Mouse (Mus musculus) intestine, embryonic 16.5 days (tissue): ENCODE data around the gene Proser3. TPM values are rescaled to one million over a fixed set of nuclear protein-coding genes. Genes with fewer than 3 reads are reported as not detected.

ENCODE experiments used
- ATAC-seq: fragments of 200-750 bp; cut with Nextera tagmentation; 2 replicates; pipeline ENCODE4 v1.8.0; 2017; ENCODE audit warnings: moderate TSS enrichment, moderate library complexity
- H3K27ac ChIP-seq: fragments of 300-500 bp; sonication (generic); 2 replicates; pipeline ENCODE4 v1.5.1; 2014; ENCODE audit warnings: mild to moderate bottlenecking, low read length
- H3K27me3 ChIP-seq: fragments of 300-500 bp; sonication (generic); replicated peaks from 2 replicates; pipeline ENCODE4 v1.6.1; 2014; ENCODE audit warnings: low read length, control low read depth, mixed read lengths; ENCODE audit not compliant: control insufficient read depth, insufficient read depth
- H3K36me3 ChIP-seq: fragments of 300-500 bp; sonication (generic); 2 replicates; pipeline ENCODE4 v1.6.1; 2014; ENCODE audit warnings: low read length, control low read depth; ENCODE audit not compliant: control insufficient read depth, insufficient read depth
- H3K4me1 ChIP-seq: fragments of 300-500 bp; sonication (generic); 2 replicates; pipeline ENCODE4 v1.6.1; 2014; ENCODE audit warnings: low read length, control low read depth, mixed read lengths; ENCODE audit not compliant: control insufficient read depth, insufficient read depth
- H3K4me2 ChIP-seq: fragments of 300-500 bp; sonication (generic); 2 replicates; pipeline ENCODE4 v1.6.1; 2014; ENCODE audit warnings: low read depth, low read length, control low read depth
- H3K4me3 ChIP-seq: fragments of 300-500 bp; sonication (generic); 2 replicates; pipeline ENCODE4 v1.5.1; 2014; ENCODE audit warnings: mild to moderate bottlenecking, low read length
- H3K9ac ChIP-seq: fragments of 300-500 bp; sonication (generic); 2 replicates; pipeline ENCODE4 v1.6.1; 2014; ENCODE audit warnings: low read depth, low read length
- H3K9me3 ChIP-seq: fragments of 300-500 bp; sonication (generic); 2 replicates; pipeline ENCODE4 v1.6.1; 2016; ENCODE audit warnings: low read length, control low read depth; ENCODE audit not compliant: control insufficient read depth
- WGBS: fragments of 180-500 bp; shearing (Covaris S2); extraction: QIAGEN DNeasy Blood & Tissue Kit; methylation state at CpG from one replicate; pipeline ENCODE4 v1.1.7; 2014; 5-methylcytosine and 5-hydroxymethylcytosine counted together
- polyA plus RNA-seq: library from polyadenylated mRNA; unstranded; fragments of >200 nt; fragmentation: Nextera tagmentation; extraction: Ambion mirVana; gene quantifications from 2 replicates; pipeline ENCODE4 v1.2.1, GENCODE M21; 2015

Gene Proser3
- 6.3 and 7.6 TPM in 2 replicates for polyA plus RNA-seq

- peak within 1 kb of the TSS; percentile 82 for H3K9ac ChIP-seq
- peak; percentile 96 for ATAC-seq
- H3K4me2 ChIP-seq: peak within 1 kb of the TSS; percentile 88
- H3K36me3 ChIP-seq: peaks cover 13% of the 10 kb centered on the region
- WGBS: under 1% methylated on average over 44 of the region's 44 CpGs
- peaks cover 9% of the 10 kb centered on the region for H3K4me1 ChIP-seq
- H3K9me3 ChIP-seq: no peaks in the 10 kb centered on the region
- H3K4me3 ChIP-seq: peak within 1 kb of the TSS; percentile 77
- H3K27ac ChIP-seq: peak within 1 kb of the TSS; percentile 96
- no peaks in the 10 kb centered on the region for H3K27me3 ChIP-seq
These were observed at the start of gene Proser3, which contains the start of gene Hspb6 for GRCm38 (mm10) chr7:30552102-30553020. TSS of gene Proser3 (minus strand) at chr7:30552299. TSS of gene Hspb6 (plus strand) at chr7:30552178.

- peaks cover 19% of the 10 kb centered on the region for H3K4me1 ChIP-seq
- H3K36me3 ChIP-seq: no peaks in the 10 kb centered on the region
- H3K27ac ChIP-seq: peak overlapping the region; percentile 46
- 0 out of 2 replicates have a peak overlapping the region, but pooled peaks have one; percentile 31 for H3K4me2 ChIP-seq
- ATAC-seq: no peak
- H3K4me3 ChIP-seq: no peak overlapping the region; the same call in 1 of the 2 replicates
- H3K27me3 ChIP-seq: no peaks in the 10 kb centered on the region
- H3K9ac ChIP-seq: 0 out of 2 replicates have a peak overlapping the region, but pooled peaks have one; percentile 11
- H3K9me3 ChIP-seq: no peaks in the 10 kb centered on the region; the same call in 1 of the 2 replicates
- WGBS: 70% methylated on average over 7 of the region's 7 CpGs
These were observed 48.6 kb upstream of the Proser3 start for GRCm38 (mm10) chr7:30600651-30601050.

GRCm38 (mm10) chr7:30599933-30600353 is 47.8 kb upstream of the Proser3 start:
- Histone ChIP-seq H3K4me1 (peaks cover 19% of the 10 kb centered on the region), H3K36me3 (no peaks in the 10 kb centered on the region), H3K27ac (peak overlapping the region; percentile 46; the same call in 1 of the 2 replicates), H3K4me3 (no peak overlapping the region; the same call in 1 of the 2 replicates), H3K27me3 (no peaks in the 10 kb centered on the region), H3K4me2 (peak overlapping the region; percentile 31; the same call in 1 of the 2 replicates), H3K9ac (no peak overlapping the region), H3K9me3 (no peaks in the 10 kb centered on the region; the same call in 1 of the 2 replicates)
- WGBS: 2% methylated on average over 16 of the region's 16 CpGs
- peak; percentile 91 for ATAC-seq

- no peak for ATAC-seq
- Histone ChIP-seq H3K27ac (peak within 1 kb of the TSS; percentile 7; the same call in 1 of the 2 replicates), H3K4me1 (peaks cover 22% of the 10 kb centered on the region), H3K36me3 (no peaks in the 10 kb centered on the region), H3K9me3 (no peaks in the 10 kb centered on the region; the same call in 1 of the 2 replicates), H3K4me3 (no peak within 1 kb of the TSS), H3K9ac (no peak within 1 kb of the TSS), H3K27me3 (no peaks in the 10 kb centered on the region), H3K4me2 (no peak within 1 kb of the TSS; the same call in 1 of the 2 replicates)
- WGBS: 94% methylated on average over 12 of the region's 12 CpGs
These were observed 46.7 kb upstream of the Proser3 start, which contains the start of gene Zbtb32 for GRCm38 (mm10) chr7:30598786-30599185. TSS of gene Zbtb32 (minus strand) at chr7:30598909.

- Histone ChIP-seq H3K4me3 (no peak overlapping the region), H3K4me2 (no peak overlapping the region), H3K9me3 (no peaks in the 10 kb centered on the region; the same call in 1 of the 2 replicates), H3K27me3 (no peaks in the 10 kb centered on the region), H3K4me1 (peaks cover 17% of the 10 kb centered on the region), H3K9ac (no peak overlapping the region), H3K36me3 (no peaks in the 10 kb centered on the region), H3K27ac (no peak overlapping the region)
- 79% methylated on average over 5 of the region's 5 CpGs for WGBS
- no peak for ATAC-seq
These were observed 44.7 kb upstream of the Proser3 start for GRCm38 (mm10) chr7:30596811-30597210.

- H3K36me3 ChIP-seq: no peaks in the 10 kb centered on the region
- H3K4me2 ChIP-seq: no peak overlapping the region
- H3K4me1 ChIP-seq: peaks cover 17% of the 10 kb centered on the region
- H3K9me3 ChIP-seq: no peaks in the 10 kb centered on the region; the same call in 1 of the 2 replicates
- H3K27ac ChIP-seq: no peak overlapping the region
- ATAC-seq: no peak
- H3K9ac ChIP-seq: no peak overlapping the region
- 80% methylated on average over 5 of the region's 5 CpGs for WGBS
- no peak overlapping the region for H3K4me3 ChIP-seq
- H3K27me3 ChIP-seq: no peaks in the 10 kb centered on the region
These were observed 44.0 kb upstream of the Proser3 start for GRCm38 (mm10) chr7:30596093-30596492.

- ATAC-seq: no peak
- WGBS: 68% methylated on average over 4 of the region's 4 CpGs
- no peaks in the 10 kb centered on the region for H3K27me3 ChIP-seq
- H3K9ac ChIP-seq: no peak overlapping the region
- H3K36me3 ChIP-seq: no peaks in the 10 kb centered on the region
- H3K4me2 ChIP-seq: no peak overlapping the region
- H3K27ac ChIP-seq: no peak overlapping the region
- no peaks in the 10 kb centered on the region; the same call in 1 of the 2 replicates for H3K9me3 ChIP-seq
- H3K4me3 ChIP-seq: no peak overlapping the region
- H3K4me1 ChIP-seq: peaks cover 13% of the 10 kb centered on the region
These were observed 42.5 kb upstream of the Proser3 start for GRCm38 (mm10) chr7:30594510-30595024.

GRCm38 (mm10) chr7:30593579-30594509 is 41.7 kb upstream of the Proser3 start:
- ATAC-seq: no peak
- no peak overlapping the region for H3K4me3 ChIP-seq
- peaks cover 11% of the 10 kb centered on the region for H3K4me1 ChIP-seq
- WGBS: 70% methylated on average over 10 of the region's 10 CpGs
- H3K4me2 ChIP-seq: no peak overlapping the region
- H3K27me3 ChIP-seq: no peaks in the 10 kb centered on the region
- no peak overlapping the region for H3K27ac ChIP-seq
- no peaks in the 10 kb centered on the region; the same call in 1 of the 2 replicates for H3K9me3 ChIP-seq
- H3K9ac ChIP-seq: no peak overlapping the region
- no peaks in the 10 kb centered on the region for H3K36me3 ChIP-seq
